Mouse (Mus musculus) brain, embryonic 14.5 days (tissue): ENCODE measurements at regions not wholly inside any gene's neighbourhood (a gene's known extent, or its start where the extent isn't known, plus 50 kb on each side); places are given as distances from the start of the nearest gene placed in this dataset.

Experiments
- CTCF ChIP-seq: fragments of 200-500 bp; IDR thresholded peaks from 2 replicates; pipeline ENCODE4 v1.5.1; 2012; ENCODE audit warnings: inconsistent platforms, mild to moderate bottlenecking, moderate library complexity, borderline replicate concordance; ENCODE audit not compliant: insufficient read depth, insufficient read length; ENCODE audit errors: extremely low read depth
- POLR2A ChIP-seq: fragments of 200-500 bp; IDR thresholded peaks from 2 replicates; pipeline ENCODE4 v1.6.1; 2012; ENCODE audit warnings: mild to moderate bottlenecking, inconsistent platforms, borderline replicate concordance; ENCODE audit not compliant: poor library complexity, insufficient read depth, insufficient read length, severe bottlenecking; ENCODE audit errors: extremely low read depth

- TF ChIP-seq POLR2A (no peak), CTCF (no peak)
Observed at GRCm38 (mm10) chr13:116512398-116512797, 202.9 kb upstream of the Isl1 start.
